Mouse (Mus musculus): Measurements from ENCODE around the gene Htr3a. TPM values are rescaled to one million over a fixed set of nuclear protein-coding genes. Genes with fewer than 3 reads are reported as not detected.

Htr3a gene
- polyA plus RNA-seq (2012; rRNA removed; ENCODE audit: low replicate concordance): not detected in 2 replicates

GRCm38 (mm10) chr9:48910885-48911537, at the start of gene Htr3a:
Gene Htr3a, minus strand, starts transcription at chr9:48911099.

Other genes starting within 250 kb of the Htr3a start
- 12.0 and 49.1 TPM in 2 replicates for gene Zbtb16, start 74.9 kb downstream of the Htr3a start, polyA plus RNA-seq (2012; rRNA removed; ENCODE audit: low replicate concordance)
- gene Htr3b, start 53.9 kb upstream of the Htr3a start, polyA plus RNA-seq (2012; rRNA removed; ENCODE audit: low replicate concordance): not detected in 2 replicates
- gene Usp28, start 74.3 kb upstream of the Htr3a start, polyA plus RNA-seq (2012; rRNA removed; ENCODE audit: low replicate concordance): 6.1 and 13.4 TPM in 2 replicates
- 9.4 and 15.3 TPM in 2 replicates for gene Zw10, start 144.5 kb upstream of the Htr3a start, polyA plus RNA-seq (2012; rRNA removed; ENCODE audit: low replicate concordance)
- 0.69 and 1.0 TPM in 2 replicates for gene Tmprss5, start 170.2 kb upstream of the Htr3a start, polyA plus RNA-seq (2012; rRNA removed; ENCODE audit: low replicate concordance)

All from subcutaneous adipose tissue, adult 2 months (tissue).